Mouse (Mus musculus) cerebral cortex, adult 2 months (tissue): ENCODE data around the gene Galnt14.

Experiments used
- WGBS: fragments of 180-500 bp; shearing (Covaris S2); methylation state at CpG from one replicate; pipeline ENCODE4 v1.1.7; 2018; 5-methylcytosine and 5-hydroxymethylcytosine counted together

Gene Galnt14

GRCm38 (mm10) chr17:73710042-73710911, at the start of gene Galnt14:
Gene Galnt14, minus strand, starts transcription at chr17:73710453.
- 1% methylated on average over 75 of the region's 75 CpGs for WGBS

- WGBS: 11% methylated on average over 6 of the region's 6 CpGs
Observed at GRCm38 (mm10) chr17:73743681-73744311, 33.5 kb upstream of the Galnt14 start.

GRCm38 (mm10) chr17:73723885-73724682, 13.8 kb upstream of the Galnt14 start:
- 48% methylated on average over 8 of the region's 8 CpGs for WGBS

- WGBS: 90% methylated on average over 2 of the region's 2 CpGs
Observed at GRCm38 (mm10) chr17:73719021-73719748, 8.9 kb upstream of the Galnt14 start.

- 90% methylated on average over 3 of the region's 3 CpGs for WGBS
Observed at GRCm38 (mm10) chr17:73716684-73717083, 6.4 kb upstream of the Galnt14 start.

GRCm38 (mm10) chr17:73714440-73715221, 4.4 kb upstream of the Galnt14 start:
- WGBS: 64% methylated on average over 8 of the region's 8 CpGs

- WGBS: 40% methylated on average over 11 of the region's 11 CpGs
Observed at GRCm38 (mm10) chr17:73713347-73713746, 3.1 kb upstream of the Galnt14 start.

- 45% methylated on average over 15 of the region's 15 CpGs for WGBS
Observed at GRCm38 (mm10) chr17:73711919-73712318, 1.7 kb upstream of the Galnt14 start.

- 2% methylated on average over 43 of the region's 43 CpGs for WGBS
Observed at GRCm38 (mm10) chr17:73709131-73710041, 867 bp downstream of the Galnt14 start.

GRCm38 (mm10) chr17:73708451-73708850, 1.8 kb downstream of the Galnt14 start:
- WGBS: 75% methylated on average over 6 of the region's 6 CpGs

GRCm38 (mm10) chr17:73701016-73701415, 9.2 kb downstream of the Galnt14 start:
- WGBS: 38% methylated on average over 7 of the region's 7 CpGs

GRCm38 (mm10) chr17:73699881-73700280, 10.4 kb downstream of the Galnt14 start:
- 50% methylated on average over 6 of the region's 6 CpGs for WGBS

GRCm38 (mm10) chr17:73694206-73694952, 15.9 kb downstream of the Galnt14 start:
- WGBS: 97% methylated on average over 3 of the region's 3 CpGs

- WGBS: 75% methylated on average over 3 of the region's 3 CpGs
Observed at GRCm38 (mm10) chr17:73688261-73688660, 22.0 kb downstream of the Galnt14 start.

- 87% methylated on average over 8 of the region's 8 CpGs for WGBS
Observed at GRCm38 (mm10) chr17:73686292-73686691, 24.0 kb downstream of the Galnt14 start.

- WGBS: 47% methylated on average over 5 of the region's 5 CpGs
Observed at GRCm38 (mm10) chr17:73684746-73685145, 25.5 kb downstream of the Galnt14 start.

GRCm38 (mm10) chr17:73671921-73672320, 38.3 kb downstream of the Galnt14 start:
- 67% methylated on average over 5 of the region's 5 CpGs for WGBS

GRCm38 (mm10) chr17:73670048-73670447, 40.2 kb downstream of the Galnt14 start:
- 84% methylated on average over 2 of the region's 2 CpGs for WGBS

- WGBS: 89% methylated on average over 1 of the region's 1 CpGs
Observed at GRCm38 (mm10) chr17:73668996-73669395, 41.3 kb downstream of the Galnt14 start.
